Mouse (Mus musculus): Measurements from ENCODE around the gene Ergic1.

The Ergic1 gene

GRCm38 (mm10) chr17:26576833-26577232, 15.5 kb downstream of the Ergic1 start:
- no peak for DNase-seq

GRCm38 (mm10) chr17:26577309-26577708, 16.0 kb downstream of the Ergic1 start:
- no peak for DNase-seq

DNA sequence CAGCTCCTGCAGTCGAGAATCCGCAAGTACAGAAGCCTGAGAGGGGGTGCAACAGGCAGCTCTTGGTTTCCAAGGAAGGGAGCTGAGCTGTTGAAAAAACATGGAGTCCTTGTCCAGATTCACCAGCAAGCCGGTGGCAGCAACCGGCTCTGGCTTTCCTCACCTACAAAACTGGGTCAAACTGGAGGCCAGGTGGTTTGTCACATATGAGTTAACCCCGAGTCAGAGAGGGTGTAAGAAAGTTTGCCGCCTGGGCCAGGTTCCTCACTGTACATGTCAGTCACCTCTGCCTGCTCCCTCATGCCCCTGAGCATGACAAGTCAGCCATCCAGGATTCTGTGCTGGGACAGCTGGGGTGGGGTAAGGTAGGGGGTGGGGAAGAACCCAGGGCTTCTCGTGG, 16.9 kb downstream of the Ergic1 start:
- no peak for DNase-seq

DNA sequence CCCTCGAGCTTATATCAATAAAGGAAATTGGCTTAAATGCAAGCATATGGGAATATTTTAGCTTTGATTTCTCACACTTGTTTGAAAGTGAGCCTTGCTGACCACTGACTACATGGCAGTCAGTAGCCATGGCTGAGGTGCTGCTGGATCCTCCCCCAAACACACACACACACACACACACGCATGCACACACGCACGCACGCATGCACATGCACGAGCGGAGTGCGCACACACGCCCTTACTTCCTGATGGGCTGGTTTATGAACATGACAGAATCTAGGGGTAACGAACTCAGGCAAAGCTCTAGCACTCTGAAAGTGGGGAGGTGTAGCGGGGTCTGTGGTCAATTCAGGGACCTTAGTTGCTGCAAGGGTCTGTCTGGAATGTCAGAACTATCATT, 17.5 kb downstream of the Ergic1 start:
- DNase-seq, result no peak

- DNase-seq, result no peak
Observed at GRCm38 (mm10) chr17:26579396-26579795, 18.1 kb downstream of the Ergic1 start.

- no peak for DNase-seq
Observed at GRCm38 (mm10) chr17:26580873-26581401, 19.6 kb downstream of the Ergic1 start.

DNA sequence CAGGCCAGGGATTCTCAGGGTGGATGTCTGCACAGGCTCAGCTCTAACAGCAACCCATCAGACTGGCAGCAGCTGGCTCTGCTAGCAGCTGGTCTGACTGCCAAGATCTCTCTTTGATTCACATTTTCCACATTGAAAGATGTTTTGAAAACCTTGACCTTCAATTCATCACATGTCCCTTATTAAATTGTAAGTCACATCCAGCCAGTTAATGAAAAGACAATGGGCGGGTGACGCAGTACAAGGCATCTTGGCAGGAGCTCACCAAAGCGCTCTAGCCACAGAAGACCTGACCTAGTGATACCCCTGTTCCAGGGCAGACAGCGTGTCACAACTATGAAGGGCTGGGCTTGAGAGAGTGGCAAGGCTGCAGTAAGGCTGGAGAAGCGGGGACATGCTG, 21.0 kb downstream of the Ergic1 start:
- no peak for DNase-seq

- no peak for DNase-seq
Observed at GRCm38 (mm10) chr17:26583056-26583455, 21.8 kb downstream of the Ergic1 start.

- no peak for DNase-seq
Observed at GRCm38 (mm10) chr17:26583606-26584005, 22.3 kb downstream of the Ergic1 start.

DNA sequence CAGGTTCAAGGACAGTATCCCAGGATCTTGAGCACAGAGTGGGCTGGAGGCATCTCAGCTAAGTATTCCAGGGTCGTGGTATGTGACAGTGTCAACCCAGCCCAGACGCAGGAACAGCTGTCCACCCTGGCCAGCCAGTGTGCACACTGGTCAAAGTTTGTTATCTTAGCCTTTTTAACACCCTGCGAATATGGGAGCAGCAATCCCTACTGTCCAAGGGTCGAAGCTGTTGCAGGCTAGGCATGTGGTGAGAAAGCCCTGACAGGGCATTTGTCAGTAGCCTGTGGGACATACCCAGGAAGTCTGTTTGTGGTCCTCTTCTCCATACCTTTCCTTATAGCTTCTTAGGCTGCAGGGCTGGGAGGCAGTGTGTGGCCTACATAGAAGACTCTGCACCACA, 22.8 kb downstream of the Ergic1 start:
- DNase-seq, result no peak

DNA sequence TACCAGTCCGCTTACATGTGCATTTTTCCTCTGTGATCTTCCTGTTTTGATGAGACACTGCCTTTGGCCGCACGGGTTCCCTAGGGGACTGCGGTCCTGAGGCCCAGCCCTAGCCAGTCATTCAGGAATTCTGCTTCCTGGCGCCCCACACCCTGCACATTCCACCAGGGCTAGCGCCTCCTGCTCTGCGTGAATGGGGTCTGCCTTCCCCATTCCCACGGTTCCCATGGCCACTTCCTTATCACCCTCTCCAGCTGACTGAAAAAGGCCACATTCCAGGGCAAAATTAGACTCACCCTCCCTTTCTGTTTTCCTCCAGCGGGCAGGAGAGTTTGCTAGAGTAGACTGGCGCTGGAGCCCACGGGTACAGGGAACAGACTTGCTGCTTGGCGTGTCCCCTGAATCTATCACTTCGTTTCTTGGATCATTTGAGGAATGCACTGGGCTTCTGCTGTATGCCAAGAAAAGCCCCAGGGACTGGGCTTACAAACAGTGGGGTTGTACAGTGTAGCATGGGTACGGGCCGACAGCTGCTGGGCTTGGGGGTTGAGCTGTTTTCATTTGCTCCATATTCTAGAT, 23.4 kb downstream of the Ergic1 start:
- DNase-seq, result no peak

DNA sequence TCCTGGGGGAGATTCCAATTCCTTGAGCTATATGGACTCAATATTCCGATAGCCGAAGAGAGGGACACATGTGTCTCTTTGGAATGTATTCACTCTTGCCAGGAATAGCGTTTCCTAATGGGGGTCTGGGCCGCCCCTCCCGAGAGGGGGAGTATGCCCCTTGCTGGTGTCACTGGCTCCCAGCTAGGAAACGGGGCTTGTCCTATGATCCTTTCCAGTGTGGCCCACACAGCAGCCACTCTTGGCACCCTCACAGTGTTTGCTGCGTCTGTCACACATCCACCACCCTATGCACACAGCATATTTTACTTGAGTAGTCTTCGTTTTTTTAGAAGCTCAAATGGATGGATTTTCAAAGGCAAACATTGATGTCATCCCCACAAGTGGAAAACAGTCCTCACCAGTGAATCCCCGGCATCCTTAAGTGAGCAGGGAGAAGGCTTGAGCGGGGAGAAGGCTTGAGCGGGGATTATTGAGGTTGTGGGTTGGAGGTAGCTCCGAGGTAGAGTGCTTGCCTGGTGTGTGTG, 26.7 kb downstream of the Ergic1 start:
- DNase-seq, result no peak

DNA sequence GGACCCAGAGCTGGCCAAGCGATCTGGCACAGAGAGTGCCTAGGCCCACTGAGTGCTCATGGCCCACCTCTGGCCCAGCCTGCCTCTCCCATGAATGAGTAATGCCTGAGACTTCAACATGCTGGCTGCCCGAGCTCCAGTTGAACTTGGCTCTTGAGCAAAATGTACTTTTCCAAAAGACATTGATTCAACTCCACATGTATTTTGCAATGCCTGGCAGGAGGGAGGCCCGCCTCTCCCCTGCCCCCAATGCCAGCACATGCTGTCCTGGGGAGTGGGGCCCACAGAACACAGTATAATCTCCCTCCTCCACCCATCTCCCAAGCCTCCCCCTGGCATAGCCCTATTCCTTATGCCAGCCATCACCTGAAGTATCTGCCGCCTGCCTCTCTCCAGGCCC, 31.2 kb downstream of the Ergic1 start:
- no peak for DNase-seq

GRCm38 (mm10) chr17:26593199-26593598, 31.9 kb downstream of the Ergic1 start:
- DNase-seq, result no peak

GRCm38 (mm10) chr17:26594171-26594570, 32.9 kb downstream of the Ergic1 start:
- no peak for DNase-seq

- DNase-seq, result no peak
Observed at GRCm38 (mm10) chr17:26594958-26595357, 33.7 kb downstream of the Ergic1 start.

GRCm38 (mm10) chr17:26595448-26596167, 34.3 kb downstream of the Ergic1 start:
- no peak for DNase-seq

GRCm38 (mm10) chr17:26596168-26596658, 34.9 kb downstream of the Ergic1 start:
- no peak for DNase-seq

GRCm38 (mm10) chr17:26596856-26597481, 35.7 kb downstream of the Ergic1 start:
- no peak for DNase-seq

DNA sequence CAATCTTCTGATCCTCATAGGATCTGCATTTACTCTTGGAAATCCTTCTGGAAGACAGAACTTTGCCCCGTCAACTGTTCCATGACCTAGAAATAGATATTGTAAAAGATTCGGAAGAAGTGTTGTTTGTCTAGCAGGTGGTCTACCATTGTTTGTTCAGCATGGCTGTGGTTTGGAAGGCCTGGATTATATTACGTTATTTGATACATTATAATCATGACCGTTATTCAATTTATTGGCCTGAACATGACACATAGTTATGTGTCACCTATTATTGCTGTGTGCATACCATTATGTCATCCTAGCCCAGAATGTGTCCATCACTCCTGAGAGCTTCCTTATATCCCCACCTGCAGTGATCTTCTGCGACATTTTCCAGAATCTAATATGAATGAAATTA, 37.6 kb downstream of the Ergic1 start:
- DNase-seq, result no peak

DNA sequence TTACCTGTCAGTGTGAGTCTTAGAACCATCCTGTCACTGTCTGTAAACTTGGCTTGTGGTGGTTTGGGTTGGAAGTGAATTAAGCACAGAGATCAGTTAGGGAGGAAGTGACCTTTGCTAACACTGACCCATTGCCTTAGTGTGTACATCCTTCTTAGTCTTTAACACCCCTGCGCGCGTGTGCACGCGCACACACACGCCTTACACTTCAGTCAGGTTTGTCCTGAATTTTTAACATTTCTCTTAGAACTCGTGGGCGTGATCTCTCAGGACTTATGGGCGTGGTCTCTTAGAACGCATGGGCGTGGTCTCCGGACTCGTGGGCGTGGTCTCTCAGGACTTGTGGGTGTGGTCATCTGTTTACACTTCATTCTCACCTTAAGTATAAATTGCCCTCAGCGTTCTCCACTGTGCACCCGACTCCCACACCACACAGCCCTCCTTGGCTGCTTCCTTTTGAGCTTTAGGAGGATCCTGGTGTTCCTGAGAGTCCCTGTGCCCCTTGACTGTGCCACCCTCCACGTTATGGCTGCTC, 39.7 kb downstream of the Ergic1 start:
- DNase-seq, result no peak

- DNase-seq, result no peak
Observed at GRCm38 (mm10) chr17:26601514-26601913, 40.2 kb downstream of the Ergic1 start.

- DNase-seq, result no peak
Observed at GRCm38 (mm10) chr17:26601926-26602325, 40.6 kb downstream of the Ergic1 start.
